Mouse (Mus musculus): ENCODE data around the gene Gfod2.

GRCm38 (mm10) chr8:105777833-105778232, 19.4 kb upstream of the Gfod2 start:
- TF ChIP-seq CTCF (IDR thresholded peaks at IDR 0.05), result no peak
- TF ChIP-seq EP300 (IDR thresholded peaks at IDR 0.05; ENCODE audit: insufficient read depth, low read depth, low read length), result no peak
- no peak for TF ChIP-seq POLR2A (IDR thresholded peaks at IDR 0.05; ENCODE audit: insufficient read depth, low read depth, low read length)

All from heart, adult 2 months (tissue).